Mouse (Mus musculus) kidney, postnatal 0 days (tissue): ENCODE measurements around the gene Fam136a. TPM values are rescaled to one million over a fixed set of nuclear protein-coding genes. Genes with fewer than 3 reads are reported as not detected.

Experiments
- ATAC-seq: fragments of 200-750 bp; cut with Nextera tagmentation; replicated peaks from 2 replicates; pipeline ENCODE4 v1.8.0; 2017; ENCODE audit warnings: low read depth, moderate number of reproducible peaks, moderate TSS enrichment, moderate library complexity; ENCODE audit not compliant: low FRiP score
- DNase-seq: peaks from one replicate; pipeline ENCODE4 v3.0.0-alpha.2; 2016; ENCODE audit warnings: low spot score
- H3K27ac ChIP-seq: fragments of 300-500 bp; sonication (generic); 2 replicates; pipeline ENCODE4 v1.5.1; 2014; ENCODE audit warnings: mild to moderate bottlenecking
- H3K27me3 ChIP-seq: fragments of 300-500 bp; sonication (generic); 2 replicates; pipeline ENCODE4 v1.6.1; 2014; ENCODE audit warnings: low read length, mixed read lengths; ENCODE audit not compliant: insufficient read depth
- H3K36me3 ChIP-seq: fragments of 300-500 bp; sonication (generic); 2 replicates; pipeline ENCODE4 v1.6.1; 2014; ENCODE audit warnings: low read length, mixed read lengths; ENCODE audit not compliant: insufficient read depth
- H3K4me1 ChIP-seq: fragments of 300-500 bp; sonication (generic); replicated peaks from 2 replicates; pipeline ENCODE4 v1.6.1; 2014; ENCODE audit warnings: antibody characterized with exemption, low read length, mixed read lengths; ENCODE audit not compliant: insufficient read depth
- H3K4me2 ChIP-seq: fragments of 300-500 bp; sonication (generic); 2 replicates; pipeline ENCODE4 v1.6.1; 2014; ENCODE audit warnings: mild to moderate bottlenecking, low read length, moderate library complexity, mixed read lengths
- H3K4me3 ChIP-seq: fragments of 300-500 bp; sonication (generic); replicated peaks from 2 replicates; pipeline ENCODE4 v1.5.1; 2014; ENCODE audit warnings: low read depth, low read length
- H3K9ac ChIP-seq: fragments of 300-500 bp; sonication (generic); 2 replicates; pipeline ENCODE4 v1.6.1; 2014; ENCODE audit warnings: low read depth, low read length
- H3K9me3 ChIP-seq: fragments of 300-500 bp; sonication (generic); replicated peaks from 2 replicates; pipeline ENCODE4 v1.6.1; 2016; ENCODE audit warnings: low read length, inconsistent platforms, mixed read lengths
- CTCF ChIP-seq: IDR thresholded peaks from 2 replicates; pipeline ENCODE4 v1.5.1; 2016; ENCODE audit warnings: antibody characterized with exemption, low read depth, mild to moderate bottlenecking, moderate library complexity
- WGBS: fragments of 180-500 bp; shearing (Covaris S2); extraction: QIAGEN DNeasy Blood & Tissue Kit; methylation state at CpG from one replicate; pipeline ENCODE4 v1.1.7; 2014; 5-methylcytosine and 5-hydroxymethylcytosine counted together
- polyA plus RNA-seq: library from polyadenylated mRNA; unstranded; fragments of >200 nt; fragmentation: Nextera tagmentation; extraction: Ambion mirVana; gene quantifications from 2 replicates; pipeline ENCODE4 v1.2.1, GENCODE M21; 2015

The Fam136a gene
- polyA plus RNA-seq, 1 experiment from 2014 or later, result 100 TPM

- DNase-seq (peak; percentile 95), ATAC-seq (no peak)
- H3K4me2 ChIP-seq, result peak overlapping the region; percentile 99
- H3K36me3 ChIP-seq, result 0 out of 2 replicates have a peak, but pooled peaks cover 3% of the 10 kb centered on the region
- under 1% methylated on average over 17 of the region's 17 CpGs for WGBS
- peak; percentile 98 for TF ChIP-seq CTCF
- peak overlapping the region; percentile 62 for H3K9ac ChIP-seq
- H3K9me3 ChIP-seq, result no peaks in the 10 kb centered on the region
- H3K27me3 ChIP-seq, result no peaks in the 10 kb centered on the region
- no peaks in the 10 kb centered on the region for H3K4me1 ChIP-seq
- no peak overlapping the region for H3K27ac ChIP-seq
- H3K4me3 ChIP-seq, result peak overlapping the region; percentile 53
These were observed 854 bp upstream of the Fam136a start for GRCm38 (mm10) chr6:86364442-86365141.

GRCm38 (mm10) chr6:86366125-86366852 lies 843 bp downstream of the Fam136a start:
- H3K4me3 ChIP-seq, result peak overlapping the region; percentile 53
- peak; percentile 3; the same call in 1 of the 2 replicates for ATAC-seq
- TF ChIP-seq CTCF, result no peak

GRCm38 (mm10) chr6:86366853-86367249 lies 1.4 kb downstream of the Fam136a start:
- DNase-seq (no peak), ATAC-seq (no peak)
- 68% methylated on average over 2 of the region's 2 CpGs for WGBS
- Histone ChIP-seq H3K4me1 (peaks cover 8% of the 10 kb centered on the region; the same call in 1 of the 2 replicates), H3K9me3 (no peaks in the 10 kb centered on the region), H3K27ac (no peak overlapping the region), H3K36me3 (0 out of 2 replicates have a peak, but pooled peaks cover 3% of the 10 kb centered on the region), H3K9ac (no peak overlapping the region), H3K4me2 (peak overlapping the region; percentile 99), H3K27me3 (no peaks in the 10 kb centered on the region), H3K4me3 (no peak overlapping the region)
- no peak for TF ChIP-seq CTCF

More at GRCm38 (mm10) chr6:86366125-86366852, 843 bp downstream of the Fam136a start:
- Histone ChIP-seq H3K27ac (peak overlapping the region; percentile 79), H3K27me3 (no peaks in the 10 kb centered on the region), H3K4me1 (peaks cover 8% of the 10 kb centered on the region; the same call in 1 of the 2 replicates), H3K4me2 (peak overlapping the region; percentile 99), H3K9ac (peak overlapping the region; percentile 62), H3K9me3 (no peaks in the 10 kb centered on the region), H3K36me3 (0 out of 2 replicates have a peak, but pooled peaks cover 3% of the 10 kb centered on the region)
- 36% methylated on average over 25 of the region's 25 CpGs for WGBS
- peak; percentile 27 for DNase-seq

GRCm38 (mm10) chr6:86368479-86368878 lies 3.0 kb downstream of the Fam136a start:
- 96% methylated on average over 5 of the region's 5 CpGs for WGBS
- TF ChIP-seq CTCF, result no peak

GRCm38 (mm10) chr6:86370093-86370713 lies 4.8 kb downstream of the Fam136a start:
- WGBS, result 68% methylated on average over 3 of the region's 3 CpGs
- ATAC-seq (no peak), DNase-seq (no peak)
- Histone ChIP-seq H3K4me3 (no peak overlapping the region; the same call in 1 of the 2 replicates), H3K27me3 (no peaks in the 10 kb centered on the region), H3K27ac (peak overlapping the region; percentile 87; the same call in 1 of the 2 replicates), H3K4me1 (peaks cover 19% of the 10 kb centered on the region), H3K4me2 (peak overlapping the region; percentile 72; the same call in 1 of the 2 replicates), H3K9ac (peak overlapping the region; percentile 93; the same call in 1 of the 2 replicates), H3K36me3 (0 out of 2 replicates have a peak, but pooled peaks cover 3% of the 10 kb centered on the region), H3K9me3 (no peaks in the 10 kb centered on the region)
- TF ChIP-seq CTCF, result peak; percentile 63

More at GRCm38 (mm10) chr6:86368479-86368878, 3.0 kb downstream of the Fam136a start:
- Histone ChIP-seq H3K27ac (no peak overlapping the region), H3K9me3 (no peaks in the 10 kb centered on the region), H3K36me3 (0 out of 2 replicates have a peak, but pooled peaks cover 3% of the 10 kb centered on the region), H3K4me2 (no peak overlapping the region), H3K4me1 (peaks cover 19% of the 10 kb centered on the region), H3K4me3 (no peak overlapping the region), H3K9ac (no peak overlapping the region), H3K27me3 (no peaks in the 10 kb centered on the region)
- ATAC-seq, result no peak
- DNase-seq, result no peak
